Mouse (Mus musculus): ENCODE results near the gene Naa50.

Naa50 gene

DNA sequence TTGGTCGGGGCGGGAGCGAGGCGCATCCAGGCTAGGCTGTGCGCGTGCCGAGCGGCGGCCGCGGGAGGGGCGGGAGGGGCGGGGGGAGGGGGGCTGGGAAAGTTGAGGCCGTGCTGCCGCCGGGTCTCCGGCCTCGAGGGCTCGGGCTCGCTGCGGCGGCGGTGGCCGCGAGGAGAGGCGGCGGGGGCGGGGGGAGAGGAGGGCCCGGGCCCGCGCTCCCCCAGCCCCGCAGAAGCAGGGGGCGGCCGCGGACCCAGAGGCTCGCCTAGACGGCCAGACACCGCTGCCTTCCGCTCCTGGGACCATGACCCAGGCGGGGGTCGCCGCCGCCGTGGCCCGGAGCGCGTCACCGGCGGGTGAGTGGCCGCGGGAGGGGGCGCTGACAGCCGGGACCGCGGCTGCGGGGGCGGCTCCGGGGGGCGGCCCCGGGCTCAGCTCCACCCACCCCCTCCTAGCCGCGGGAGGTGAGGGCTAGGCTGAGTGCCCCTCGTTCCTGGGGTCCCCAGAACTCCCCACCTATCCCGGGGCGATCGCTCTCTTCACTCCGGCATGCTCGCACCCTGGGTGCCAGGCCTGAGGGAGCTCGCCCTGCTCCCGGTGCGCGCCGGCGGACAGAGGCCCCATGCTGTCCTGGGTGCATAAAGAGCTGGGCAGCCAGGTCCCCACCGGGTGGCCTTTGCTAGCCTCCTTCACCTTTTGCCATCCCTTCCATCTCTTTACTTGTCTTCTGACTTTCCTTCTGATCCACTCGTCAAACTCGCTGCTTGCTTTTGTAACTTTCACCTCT lies 33.7 kb downstream of the Naa50 start, which contains the start of gene Usf3:
TSS of gene Usf3 (plus strand) at position 92 of the 787 bp plus-strand sequence.
- CTCF ChIA-PET, result interaction anchor here (0.6 to 2.1 kb wide), 25 partner anchors 9 to 570 kb away, joined by 3 to 18 read pairs (median 4); partner anchors contain the start of genes Atp6v1a (in 1 of the 4) and Naa50 (in 1 of the 4)

DNA sequence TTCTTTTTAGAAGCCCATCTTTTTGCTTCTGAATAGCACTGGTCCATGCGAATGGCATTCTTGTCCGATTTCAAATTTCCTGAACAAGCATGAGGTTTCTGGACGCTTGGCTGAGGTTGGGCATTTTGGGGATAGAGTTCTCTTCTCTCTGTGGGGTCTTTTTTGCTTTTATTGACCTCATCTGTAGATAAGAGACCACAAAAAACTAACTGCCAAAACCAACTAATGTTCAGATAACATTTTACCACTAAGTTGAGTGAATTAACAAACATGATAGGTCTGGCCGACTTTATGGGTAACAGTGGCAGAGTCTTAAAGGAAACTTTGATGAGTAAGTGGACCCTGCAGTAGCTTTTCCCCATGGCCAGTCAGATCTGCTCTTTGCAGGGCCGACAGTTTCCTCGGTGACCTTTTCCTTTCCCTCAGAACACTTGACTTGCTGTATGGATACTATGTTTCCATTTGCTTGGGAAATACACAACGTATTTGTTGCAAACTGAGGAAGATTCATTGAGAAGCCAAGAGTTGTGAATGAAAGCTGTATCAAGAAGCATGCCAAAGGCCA lies 34.4 kb downstream of the Naa50 start:
- POLR2A ChIA-PET, result interaction anchor here (0.8 to 7.2 kb wide), 15 partner anchors 8 to 173 kb away, joined by 3 to 108 read pairs (median 6); partner anchors contain the start of genes Atp6v1a (in 3 of the 4), Naa50 (in 3 of the 4) and Spice1 (in 1 of the 4)
- CTCF ChIA-PET, result interaction anchor here in 1 of 4 experiments (1.1 to 2.1 kb wide), 2 partner anchors 15 to 125 kb away, joined by 4 to 6 read pairs; no protein-coding TSS in a partner anchor

More for the DNA sequence above, 33.7 kb downstream of the Naa50 start, which contains the start of gene Usf3:
- POLR2A ChIA-PET, result interaction anchor here (0.6 to 7.2 kb wide), 44 partner anchors 9 to 552 kb away, joined by 3 to 108 read pairs (median 5); partner anchors contain the start of genes Atp6v1a (in 3 of the 4), Naa50 (in 3 of the 4), Spice1 (in 2 of the 4) and Ccdc191 (in 1 of the 4)

DNA sequence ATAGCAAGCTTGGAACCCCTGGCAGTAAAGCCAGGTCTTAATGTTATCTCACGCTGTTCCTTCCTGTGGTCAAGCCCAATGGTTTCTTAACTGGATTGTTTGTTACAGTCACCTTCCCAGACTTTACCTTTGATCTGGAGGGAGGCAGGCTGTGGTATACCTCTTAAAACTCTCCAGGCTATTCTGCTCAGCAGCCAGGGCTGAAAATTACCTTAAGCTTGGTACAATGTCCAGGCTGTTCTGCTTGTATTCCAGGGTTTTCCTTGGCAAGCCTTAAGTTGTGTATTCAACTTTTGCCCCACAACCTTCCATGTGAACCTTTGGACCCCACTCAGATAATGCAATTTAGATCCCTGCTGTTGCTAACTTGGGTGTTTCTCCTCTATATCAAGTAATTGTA lies 35.4 kb downstream of the Naa50 start:
- POLR2A ChIA-PET, result interaction anchor here in 3 of 4 experiments (1.2 to 7.2 kb wide), 7 partner anchors 12 to 35 kb away, joined by 3 to 108 read pairs (median 41); partner anchors contain the start of genes Atp6v1a (in 3 of the 3) and Naa50 (in 3 of the 3)
- CTCF ChIA-PET, result no interaction called here

DNA sequence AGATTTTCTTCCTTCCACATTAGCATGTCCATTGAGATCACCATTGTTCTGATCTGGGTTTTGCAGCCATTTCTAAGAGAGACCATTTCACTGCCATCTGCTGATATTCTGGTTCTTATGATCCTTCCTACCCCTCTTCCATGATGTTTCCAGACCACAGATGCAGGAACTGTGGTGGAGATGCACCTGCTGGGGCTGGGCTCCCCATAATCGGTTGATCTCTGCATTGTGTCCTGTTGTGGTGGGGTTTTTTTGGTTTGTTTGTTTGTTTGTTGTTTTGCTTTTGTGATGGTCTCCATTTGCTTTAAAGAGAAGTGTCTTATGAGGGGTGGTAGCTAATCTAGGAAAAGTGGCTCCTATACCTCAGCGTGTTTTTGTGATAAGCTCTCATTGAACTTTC lies 36.9 kb downstream of the Naa50 start:
- ChIA-PET CTCF (no interaction called here), POLR2A (interaction anchor here in 2 of 4 experiments (0.7 to 1.7 kb wide), 4 partner anchors 18 to 217 kb away, joined by 3 read pairs; no protein-coding TSS in a partner anchor)

DNA sequence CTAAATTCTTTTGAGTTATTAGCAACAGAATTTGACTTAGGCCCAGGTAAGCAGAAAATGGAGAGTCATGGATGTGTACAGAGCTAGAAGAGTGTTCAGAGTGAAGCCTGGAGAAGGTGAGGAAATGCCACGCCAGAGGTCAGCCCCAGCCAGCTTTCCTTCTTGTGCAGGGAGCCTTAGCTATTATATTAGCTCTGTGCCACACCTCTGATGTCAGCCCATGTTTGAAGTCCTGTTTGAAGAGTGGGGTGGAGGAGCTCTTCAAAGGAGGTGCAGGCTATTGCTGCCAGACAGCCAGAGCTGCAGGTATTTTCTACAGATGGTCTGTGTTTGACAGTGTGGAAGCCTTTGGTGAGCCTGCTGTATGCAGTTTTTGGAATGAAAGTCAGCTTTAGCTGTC lies 38.9 kb downstream of the Naa50 start:
- POLR2A ChIA-PET, result interaction anchor here in 3 of 4 experiments (0.7 to 3.1 kb wide), 8 partner anchors 8 to 40 kb away, joined by 3 to 12 read pairs (median 6); partner anchors contain the start of genes Atp6v1a (in 2 of the 3) and Naa50 (in 2 of the 3)
- CTCF ChIA-PET, result interaction anchor here in 1 of 4 experiments (0.6 kb wide), 1 partner anchor 48 kb away, joined by 3 read pairs; no protein-coding TSS in a partner anchor

DNA sequence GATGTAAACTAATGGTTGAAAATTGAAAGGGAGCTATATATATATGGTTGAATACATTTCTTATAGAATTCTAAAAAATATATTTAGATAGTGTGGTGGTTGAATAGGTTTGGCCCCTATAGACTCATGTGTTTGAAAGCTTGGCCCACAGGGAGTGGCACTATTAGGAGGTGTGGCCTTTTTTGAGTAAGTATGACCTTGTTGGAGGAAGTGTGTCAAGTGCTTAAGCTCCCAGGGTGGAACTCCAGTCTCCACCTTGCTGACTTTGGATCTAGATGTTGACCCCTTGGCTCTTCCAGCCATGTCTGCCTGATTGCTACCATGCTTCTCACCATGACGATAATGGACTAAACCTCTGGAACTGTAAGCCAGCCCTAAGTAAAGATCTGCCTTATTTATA lies 43.0 kb downstream of the Naa50 start:
- ChIA-PET POLR2A (interaction anchor here in 3 of 4 experiments (1.0 to 5.2 kb wide), 7 partner anchors 9 to 58 kb away, joined by 3 to 25 read pairs (median 5); partner anchors contain the start of genes Usf3 (in 3 of the 3) and Atp6v1a (in 1 of the 3)), CTCF (interaction anchor here in 3 of 4 experiments (0.6 to 1.5 kb wide), 5 partner anchors 9 to 117 kb away, joined by 3 to 5 read pairs (median 4); partner anchors contain the start of gene Usf3 (in 2 of the 3))

DNA sequence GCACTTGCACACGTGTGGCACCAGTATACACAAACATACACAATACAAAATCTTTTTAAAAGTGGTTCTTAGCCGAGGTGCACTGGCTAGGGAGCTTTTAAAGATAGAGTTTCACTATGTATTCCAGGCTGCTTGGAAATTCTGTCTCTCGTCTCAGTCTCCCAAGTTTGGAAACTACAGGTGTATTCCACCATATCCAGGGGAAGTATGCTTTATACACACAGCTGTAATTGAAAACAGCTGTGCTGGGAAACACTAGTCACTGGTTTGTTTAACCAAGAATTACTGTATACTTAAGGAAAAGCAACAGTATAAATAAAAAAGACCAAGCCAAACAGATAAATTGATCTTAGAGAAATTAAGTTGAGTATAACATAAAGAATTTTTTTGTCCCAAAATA lies 45.1 kb downstream of the Naa50 start:
- CTCF ChIA-PET, result no interaction called here
- POLR2A ChIA-PET, result interaction anchor here in 2 of 4 experiments (0.8 to 5.2 kb wide), 5 partner anchors 12 to 46 kb away, joined by 3 to 25 read pairs (median 3); partner anchors contain the start of genes Atp6v1a (in 2 of the 2), Naa50 (in 2 of the 2) and Usf3 (in 2 of the 2)

DNA sequence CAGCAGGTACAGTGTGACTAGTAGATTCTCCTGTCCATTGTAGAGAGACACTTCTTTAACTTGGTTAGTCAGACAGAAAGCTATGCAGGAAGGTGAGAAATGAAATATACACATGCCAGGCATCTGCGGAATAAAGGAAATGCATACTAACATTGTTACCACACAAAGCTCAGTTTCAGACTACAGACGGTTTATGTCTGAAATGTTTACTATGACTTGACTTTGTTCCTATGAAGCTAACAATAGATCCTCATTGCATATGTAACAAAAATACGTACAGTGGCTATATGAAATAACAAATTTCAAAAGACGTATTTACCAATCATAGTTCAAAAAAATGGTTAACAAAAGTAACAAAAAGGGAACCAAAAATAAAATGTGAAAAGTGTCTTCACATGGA lies 47.5 kb downstream of the Naa50 start:
- ChIA-PET POLR2A (interaction anchor here (0.7 to 1.5 kb wide), 7 partner anchors 9 to 122 kb away, joined by 4 to 10 read pairs (median 5); partner anchors contain the start of genes Atp6v1a (in 1 of the 4) and Naa50 (in 1 of the 4)), CTCF (interaction anchor here in 2 of 4 experiments (0.6 to 1.2 kb wide), 2 partner anchors 55 to 1635 kb away, joined by 3 read pairs; no protein-coding TSS in a partner anchor)

DNA sequence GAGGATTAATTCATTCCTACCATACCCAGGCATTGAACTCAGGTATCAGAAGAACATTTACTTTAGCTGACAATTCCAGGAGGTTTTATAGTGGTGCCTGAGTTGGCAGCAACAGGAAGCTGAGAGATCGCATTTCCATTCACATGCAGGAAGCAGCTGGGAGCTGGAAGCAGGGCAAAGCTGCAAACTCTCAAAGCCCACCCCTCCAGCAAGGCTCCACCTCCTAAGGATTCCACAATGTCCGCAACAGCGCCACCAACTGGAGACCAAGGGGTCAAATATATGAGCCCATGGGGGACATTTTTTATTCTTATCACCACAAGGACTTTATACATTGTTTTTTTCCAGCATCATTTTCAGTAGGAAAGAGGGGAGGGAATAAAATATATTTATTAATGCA lies 49.1 kb downstream of the Naa50 start:
- ChIA-PET POLR2A (interaction anchor here in 2 of 4 experiments (0.6 to 2.3 kb wide), 10 partner anchors 10 to 344 kb away, joined by 3 to 13 read pairs (median 3); partner anchors contain the start of genes Atp6v1a (in 1 of the 2), Naa50 (in 1 of the 2) and Usf3 (in 1 of the 2)), CTCF (interaction anchor here in 3 of 4 experiments (0.5 to 1.0 kb wide), 7 partner anchors 15 to 54 kb away, joined by 3 to 7 read pairs (median 4); partner anchors contain the start of gene Usf3 (in 1 of the 3))

DNA sequence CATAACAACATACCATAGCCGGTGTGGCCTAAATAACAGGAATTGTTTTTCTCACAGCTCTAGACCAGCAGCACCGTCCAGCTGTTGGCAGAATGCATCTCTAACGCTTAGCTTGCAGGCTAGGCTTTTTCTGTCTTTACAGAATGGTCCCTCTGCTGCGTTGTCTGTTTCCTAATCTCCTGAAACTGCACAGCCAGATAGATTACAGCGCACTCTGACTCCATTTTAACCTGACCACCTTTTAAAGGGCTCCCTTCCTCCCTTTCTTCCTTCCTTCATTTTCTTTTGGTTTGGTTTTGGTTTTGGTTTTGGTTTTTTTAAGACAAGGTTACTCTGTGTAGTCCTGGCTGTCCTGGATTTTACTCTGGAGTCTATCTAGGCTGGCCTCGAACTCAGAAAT lies 50.4 kb downstream of the Naa50 start:
- ChIA-PET CTCF (interaction anchor here in 1 of 4 experiments (0.7 kb wide), 1 partner anchor 21 kb away, joined by 5 read pairs; no protein-coding TSS in a partner anchor), POLR2A (interaction anchor here in 2 of 4 experiments (1.2 to 2.3 kb wide), 4 partner anchors 11 to 50 kb away, joined by 3 to 12 read pairs (median 4); partner anchors contain the start of genes Atp6v1a (in 1 of the 2) and Naa50 (in 1 of the 2))

DNA sequence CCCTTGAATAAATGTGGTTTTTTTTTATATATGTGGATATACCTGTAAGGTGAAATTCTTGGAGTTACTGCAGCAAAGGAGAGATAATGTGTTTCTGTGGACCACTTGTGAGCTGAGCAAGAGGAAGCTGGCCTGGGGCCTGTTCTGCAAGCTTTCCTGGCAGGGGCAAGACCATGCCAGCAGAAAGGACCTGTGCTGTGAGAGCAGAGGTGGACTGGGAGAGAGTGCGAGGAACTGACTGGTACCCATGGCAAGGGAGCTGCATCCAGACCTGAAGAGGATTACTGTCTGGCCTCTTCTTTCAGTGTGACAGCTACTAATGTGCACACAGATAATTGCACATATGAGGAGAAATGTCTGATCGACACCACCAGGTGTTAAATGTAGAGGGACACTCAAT lies 51.3 kb downstream of the Naa50 start:
- POLR2A ChIA-PET, result interaction anchor here in 2 of 4 experiments (1.2 to 1.4 kb wide), 2 partner anchors 28 to 51 kb away, joined by 3 to 4 read pairs; partner anchors contain the start of genes Atp6v1a (in 1 of the 2) and Naa50 (in 1 of the 2)

DNA sequence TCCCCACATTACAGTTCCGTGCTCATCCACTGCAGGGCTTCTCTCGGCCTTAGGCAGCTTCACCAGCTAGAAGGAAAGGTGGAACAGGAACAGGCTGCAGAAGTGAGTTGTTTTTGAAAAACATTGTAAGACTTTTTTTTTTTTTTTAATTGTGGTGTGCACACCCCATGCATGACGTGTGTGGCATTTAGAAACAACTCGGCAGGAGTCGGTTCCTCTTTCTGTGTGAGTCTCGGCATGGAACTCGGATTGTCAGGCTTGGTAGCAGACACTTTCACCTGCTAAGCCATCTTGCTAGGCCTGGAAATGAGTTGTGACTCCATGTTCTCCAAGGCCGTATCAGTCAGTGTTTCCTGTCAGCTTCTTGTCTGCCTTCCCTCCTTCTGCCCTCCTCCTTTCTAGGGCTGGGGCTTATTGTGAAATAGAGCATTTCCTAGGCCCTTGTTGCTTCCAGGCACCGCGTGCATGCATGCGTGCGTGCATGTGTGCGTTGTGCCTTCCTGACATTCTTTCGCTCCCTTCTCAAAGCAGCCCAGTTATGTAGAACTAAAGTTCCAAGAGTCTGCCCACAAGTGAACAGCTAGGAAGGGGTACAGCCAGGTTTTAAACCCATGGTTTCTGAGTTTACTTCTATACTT lies 59.6 kb downstream of the Naa50 start:
- ChIA-PET POLR2A (no interaction called here), CTCF (interaction anchor here in 1 of 4 experiments (0.5 kb wide), 1 partner anchor 37 kb away, joined by 3 read pairs; no protein-coding TSS in a partner anchor)

More for the DNA sequence above, 51.3 kb downstream of the Naa50 start:
- CTCF ChIA-PET, result interaction anchor here in 1 of 4 experiments (1.0 kb wide), 1 partner anchor 18 kb away, joined by 3 read pairs; no protein-coding TSS in a partner anchor

DNA sequence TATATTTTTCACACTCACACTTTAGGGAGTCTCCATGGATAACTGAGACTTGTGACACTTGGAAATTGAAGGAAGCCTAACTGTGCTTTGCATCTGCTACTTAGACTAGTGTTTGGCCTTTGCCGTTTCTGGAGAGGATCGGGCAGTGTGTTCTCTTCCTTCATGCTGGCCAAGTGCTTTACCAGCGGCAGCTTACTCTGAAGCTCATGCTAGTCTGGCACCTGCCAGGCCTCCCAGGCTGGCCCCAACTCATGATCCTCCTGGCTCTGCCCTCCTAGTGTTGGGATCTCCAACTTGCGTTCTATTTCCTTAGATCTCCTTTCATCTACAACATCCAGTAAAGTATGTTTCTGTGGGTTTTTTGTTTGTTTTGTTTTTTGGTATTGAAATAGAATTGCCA lies 60.5 kb downstream of the Naa50 start:
- ChIA-PET CTCF (interaction anchor here in 1 of 4 experiments (0.9 kb wide), 1 partner anchor 42 kb away, joined by 9 read pairs; no protein-coding TSS in a partner anchor), POLR2A (no interaction called here)

DNA sequence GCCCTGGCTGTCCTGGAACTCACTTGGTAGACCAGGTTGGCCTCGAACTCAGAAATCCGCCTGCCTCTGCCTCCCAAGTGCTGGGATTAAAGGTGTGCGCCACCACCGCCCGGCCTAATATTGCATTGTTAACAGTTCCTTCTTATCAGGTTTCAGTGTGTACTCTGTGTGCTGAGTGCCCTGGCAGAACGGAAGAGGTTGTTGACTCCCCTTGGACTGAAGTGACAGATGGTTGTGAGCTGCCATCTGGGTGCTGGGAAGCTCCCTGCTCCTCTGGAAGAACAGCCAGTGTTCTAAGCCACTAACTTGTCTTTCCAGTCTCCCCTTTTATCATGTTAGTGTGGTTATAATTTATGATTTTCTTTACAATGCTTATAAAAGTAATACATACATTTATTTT lies 64.7 kb downstream of the Naa50 start:
- POLR2A ChIA-PET, result interaction anchor here in 1 of 4 experiments (1.2 to 1.6 kb wide), 2 partner anchors 11 to 15 kb away, joined by 3 to 4 read pairs; no protein-coding TSS in a partner anchor
- CTCF ChIA-PET, result no interaction called here

DNA sequence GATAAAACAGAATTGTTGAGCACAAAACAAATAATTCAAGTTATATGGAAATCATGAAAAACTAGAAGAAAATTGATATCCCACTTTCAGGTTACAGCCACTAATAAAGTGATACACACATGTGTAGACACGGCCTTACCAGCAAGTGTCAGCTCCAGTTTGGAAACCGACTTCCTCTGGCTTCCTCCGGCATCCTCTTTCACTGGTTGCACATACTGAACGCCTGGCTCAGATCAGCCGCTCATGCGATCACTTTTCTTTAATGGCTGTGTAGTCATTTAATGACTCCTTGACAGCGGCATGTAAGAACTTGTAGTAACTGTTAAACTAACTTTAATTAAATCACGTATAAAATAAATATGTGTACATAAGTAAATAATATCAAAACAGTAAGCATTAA lies 66.3 kb downstream of the Naa50 start:
- ChIA-PET CTCF (no interaction called here), POLR2A (interaction anchor here in 1 of 4 experiments (0.9 kb wide), 1 partner anchor 13 kb away, joined by 3 read pairs; no protein-coding TSS in a partner anchor)

DNA sequence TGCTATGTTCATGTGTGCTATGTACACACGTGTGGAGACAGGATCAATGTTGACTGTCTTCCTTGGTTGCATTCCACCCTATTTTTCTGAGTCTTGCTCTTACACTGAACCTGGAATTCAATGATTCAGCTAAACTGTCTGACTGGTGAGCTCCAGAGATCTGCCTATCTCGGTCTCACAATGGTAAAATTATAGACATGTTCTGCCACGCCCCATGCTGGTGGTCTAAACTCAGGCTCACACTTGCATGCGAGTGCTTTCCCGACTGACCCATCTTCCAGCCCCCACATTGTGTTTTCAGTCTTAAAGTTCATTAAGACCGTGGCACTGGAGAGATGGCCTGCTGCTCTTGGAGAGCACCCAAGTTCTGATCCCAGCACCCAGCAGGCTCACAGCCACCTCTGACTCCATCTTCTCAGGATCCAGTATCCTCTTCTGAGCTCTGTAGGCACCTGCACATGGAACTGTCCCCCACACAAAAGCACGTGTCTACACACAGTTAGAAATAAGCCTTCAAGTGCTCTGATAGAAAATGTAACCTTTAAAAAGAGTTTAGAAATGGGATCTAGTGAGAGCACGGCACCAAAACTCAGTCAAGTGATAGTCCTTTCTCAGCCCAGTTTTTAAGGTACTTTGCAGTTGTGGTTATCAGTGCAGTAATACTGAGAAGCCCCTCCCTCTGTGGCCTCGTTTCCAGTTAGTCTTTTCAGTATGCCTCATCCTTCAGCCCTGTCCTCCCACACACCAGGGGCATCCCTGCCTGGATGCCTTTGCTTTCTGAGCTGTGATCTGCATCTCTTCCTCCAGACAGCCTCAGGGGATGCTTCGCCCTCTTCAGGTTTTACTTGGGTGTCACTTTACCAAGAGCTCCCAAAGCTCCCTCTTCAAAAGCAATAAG lies 70.8 kb downstream of the Naa50 start:
- CTCF ChIA-PET, result interaction anchor here in 3 of 4 experiments (0.6 to 1.1 kb wide), 3 partner anchors 15 to 32 kb away, joined by 3 to 5 read pairs (median 5); no protein-coding TSS in a partner anchor
- POLR2A ChIA-PET, result interaction anchor here in 2 of 4 experiments (1.0 to 1.4 kb wide), 4 partner anchors 16 to 514 kb away, joined by 3 to 5 read pairs (median 3); no protein-coding TSS in a partner anchor
